Mouse (Mus musculus) heart, postnatal 25 days (tissue): Measurements from ENCODE around the gene Mia3. TPM values are rescaled to one million over a fixed set of nuclear protein-coding genes. Genes with fewer than 3 reads are reported as not detected.
A peak's percentile ranks its signal among the peaks of the same experiment; 100 is the strongest.
"Not testable (repeated sequence)": the region's sequence is repeated elsewhere in the genome, so short reads cannot be mapped to it uniquely, and the experiment has no call there.

Experiments
- DNase-seq: peaks from one replicate; pipeline ENCODE4 v3.0.0; 2022; ENCODE audit warnings: low spot score
- intact Hi-C: fragments of 180-260 bp; cut with DNase I; formaldehyde crosslinking; loops from one replicate; pipeline ENCODE4 v1.15.1; 2025
- total RNA-seq, 2 experiments: library from RNA; stranded (reverse); gene quantifications; 2 replicates each; pipeline ENCODE4 v1.2.3; 2021

Gene Mia3
- total RNA-seq, 2 experiments from 2014 or later = 102 to 117 TPM

- intact Hi-C loops = no loop called here
- no peak for DNase-seq
Observed at GRCm38 (mm10) chr1:183349840-183350239, 19.5 kb downstream of the Mia3 start.

GRCm38 (mm10) chr1:183345817-183346195 lies 23.5 kb downstream of the Mia3 start:
- intact Hi-C loops = loop anchor here (1.0 kb wide), 1 partner anchor 21 kb away; no protein-coding TSS in a partner anchor
- no peak for DNase-seq

DNA sequence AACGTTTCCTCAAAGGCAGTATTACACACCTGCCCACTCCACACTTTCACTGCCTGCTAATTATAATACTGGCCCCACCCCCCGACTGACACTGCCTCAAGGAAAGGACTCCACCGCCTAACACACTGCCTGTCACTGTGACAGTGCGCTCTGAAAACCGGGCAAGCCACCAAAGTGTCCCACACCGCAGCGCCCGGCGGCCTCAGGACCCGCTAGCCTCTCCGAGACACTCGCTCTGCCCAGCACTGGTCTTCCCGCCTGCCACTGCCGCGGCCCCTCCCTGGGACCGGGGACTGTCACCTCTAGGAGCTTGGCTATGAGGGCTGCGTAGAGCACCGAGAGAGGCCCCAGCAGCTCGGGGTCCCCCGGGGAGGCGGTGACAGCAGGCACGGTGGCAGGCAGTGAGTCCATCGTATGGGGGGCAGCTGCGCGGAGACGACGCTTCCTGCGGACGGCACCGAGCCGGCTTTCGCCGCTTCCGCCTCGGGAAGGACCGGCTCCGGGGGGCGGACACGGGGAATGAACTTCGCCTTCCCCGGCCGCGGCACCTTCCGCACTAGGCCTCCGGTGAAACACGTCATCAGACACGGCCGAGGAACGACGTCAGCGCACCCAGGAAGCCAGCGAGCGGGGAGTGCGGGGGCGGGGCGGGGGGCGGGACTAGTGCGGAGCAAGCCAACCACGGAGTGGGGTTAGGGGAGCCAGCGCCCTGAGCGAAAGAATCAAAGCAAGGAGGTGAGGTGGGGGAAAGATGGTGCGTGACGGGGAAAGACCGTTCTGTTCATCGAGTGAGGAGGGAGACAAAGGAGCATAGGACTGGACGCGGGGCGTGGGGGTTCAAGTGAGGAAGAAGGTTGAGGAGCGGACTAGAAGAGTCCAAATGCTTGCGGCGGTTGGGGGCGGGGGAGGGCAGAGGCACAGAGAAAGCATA lies 24.2 kb downstream of the Mia3 start:
- intact Hi-C loops = no loop called here
- peak; percentile 65 for DNase-seq

DNA sequence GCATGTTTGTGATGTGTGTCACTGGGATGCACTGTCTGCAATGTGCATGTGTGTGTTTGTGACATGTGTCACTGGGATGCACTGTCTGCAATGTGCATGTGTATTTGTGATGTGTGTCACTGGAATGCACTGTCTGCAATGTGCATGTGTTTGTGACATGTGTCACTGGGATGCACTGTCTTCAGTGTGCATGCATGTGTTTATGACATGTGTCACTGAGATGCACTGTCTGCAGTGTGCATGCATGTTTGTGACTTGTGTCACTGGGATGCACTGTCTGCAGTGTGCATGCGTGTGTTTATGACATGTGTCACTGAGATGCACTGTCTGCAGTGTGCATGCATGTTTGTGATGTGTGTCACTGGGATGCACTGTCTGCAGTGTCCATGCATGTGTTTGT lies 26.5 kb downstream of the Mia3 start:
- intact Hi-C loops, DNase-seq: not testable (repeated sequence)

- intact Hi-C loops = no loop called here
- no peak for DNase-seq
Observed at GRCm38 (mm10) chr1:183327171-183327570, 42.2 kb downstream of the Mia3 start.

DNA sequence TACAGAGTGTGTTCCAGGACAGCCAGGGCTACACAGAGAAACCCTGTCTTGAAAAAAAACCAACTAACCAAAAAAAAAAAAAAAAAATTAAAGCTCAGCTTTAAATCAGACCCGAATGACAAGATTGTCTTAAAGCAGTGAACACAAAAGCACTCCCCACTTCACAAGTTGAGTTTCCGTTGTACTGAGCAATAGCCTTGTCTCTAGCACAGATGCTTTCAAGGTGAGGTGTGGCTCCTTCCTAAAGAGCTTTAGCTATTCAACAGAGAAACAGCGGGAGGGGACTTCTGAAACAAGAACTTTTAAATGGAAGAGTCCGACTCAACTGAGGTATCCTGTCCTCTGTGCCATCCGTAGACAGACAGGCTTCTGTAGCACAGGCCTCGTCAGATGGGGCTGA lies 44.9 kb downstream of the Mia3 start:
- no peak for DNase-seq
- intact Hi-C loops = no loop called here

- no peak for DNase-seq
- intact Hi-C loops = no loop called here
Observed at GRCm38 (mm10) chr1:183323923-183324322, 45.4 kb downstream of the Mia3 start.

DNA sequence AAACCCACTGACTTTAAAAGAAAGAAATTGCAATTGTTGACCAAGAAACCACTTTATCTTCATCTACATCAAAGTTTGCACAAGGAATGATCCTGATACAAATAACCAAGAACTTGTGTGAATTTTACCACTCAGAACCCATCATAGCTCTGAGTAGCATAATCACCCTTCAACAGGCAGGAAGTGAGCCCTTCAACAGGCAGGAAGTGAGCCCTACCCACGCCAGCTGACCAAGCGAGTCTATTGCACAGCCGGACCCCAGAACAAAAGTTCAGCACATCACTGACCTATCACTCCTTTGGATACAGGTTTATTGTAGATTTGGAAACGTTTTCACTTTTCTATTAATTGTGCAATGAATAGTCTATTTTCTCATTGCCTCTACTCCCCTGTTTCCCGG lies 46.9 kb downstream of the Mia3 start:
- intact Hi-C loops, DNase-seq: not testable (repeated sequence)

DNA sequence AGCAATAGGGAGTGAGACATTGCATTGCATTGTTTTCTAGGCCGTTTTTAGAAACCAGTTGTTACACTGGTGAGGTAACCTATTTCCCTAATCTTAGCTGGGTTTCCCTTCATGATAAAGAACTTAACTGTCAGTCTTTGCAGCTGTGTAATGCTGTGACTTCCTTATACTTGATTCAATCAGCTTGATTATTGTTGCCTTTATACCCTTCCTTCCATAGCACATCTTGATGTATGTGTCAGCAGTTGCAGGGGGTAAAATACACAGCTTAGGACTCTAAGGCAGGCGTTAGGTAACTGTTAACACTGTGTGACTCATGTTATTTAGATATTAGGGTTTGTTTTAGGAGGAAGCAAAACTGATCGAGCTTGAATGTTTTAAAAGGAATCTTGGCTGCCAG lies 48.6 kb downstream of the Mia3 start:
- intact Hi-C loops = no loop called here
- no peak for DNase-seq

DNA sequence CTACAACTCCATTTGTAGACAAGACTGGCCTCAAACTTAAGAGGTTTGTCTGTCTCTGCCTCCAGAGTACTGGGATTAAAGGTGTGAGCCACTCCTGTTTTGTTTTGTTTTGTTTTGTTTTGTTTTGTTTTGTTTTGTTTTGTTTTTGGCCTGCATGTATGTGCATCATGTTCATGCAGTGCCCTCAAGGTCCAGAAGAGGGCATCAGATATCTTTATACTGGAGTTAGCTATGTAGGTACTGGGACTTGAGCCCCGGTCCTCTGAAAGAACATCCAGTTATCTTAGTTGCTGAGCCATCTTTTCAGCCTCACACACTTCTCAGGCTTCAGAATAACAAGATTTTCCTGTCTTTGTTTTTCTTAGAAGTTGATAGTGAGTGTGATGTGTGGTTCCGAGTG lies 53.6 kb downstream of the Mia3 start:
- DNase-seq = no peak
- intact Hi-C loops = no loop called here

DNA sequence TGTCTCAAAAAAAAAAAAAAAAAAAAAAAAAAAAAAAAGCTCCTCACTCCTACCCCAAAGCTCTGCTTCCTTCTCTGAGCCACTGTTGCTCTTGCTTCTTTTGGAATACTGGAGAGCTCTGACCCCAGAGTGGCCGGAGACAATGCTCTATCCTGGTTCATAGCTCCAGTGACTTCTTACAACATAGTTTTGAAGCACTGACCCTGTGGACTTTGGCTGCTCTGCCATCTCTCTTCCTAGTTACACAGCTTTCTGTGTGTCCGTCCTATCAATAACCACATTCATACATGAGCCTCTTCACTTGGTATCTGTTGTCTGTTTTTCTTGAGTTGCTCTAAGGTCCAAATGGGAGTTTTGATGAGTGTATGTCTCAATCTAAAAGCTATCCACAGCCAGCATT lies 57.3 kb downstream of the Mia3 start:
- intact Hi-C loops = no loop called here
- no peak for DNase-seq

- intact Hi-C loops = not testable (repeated sequence)
Observed at GRCm38 (mm10) chr1:183309601-183310000, 59.8 kb downstream of the Mia3 start.

DNA sequence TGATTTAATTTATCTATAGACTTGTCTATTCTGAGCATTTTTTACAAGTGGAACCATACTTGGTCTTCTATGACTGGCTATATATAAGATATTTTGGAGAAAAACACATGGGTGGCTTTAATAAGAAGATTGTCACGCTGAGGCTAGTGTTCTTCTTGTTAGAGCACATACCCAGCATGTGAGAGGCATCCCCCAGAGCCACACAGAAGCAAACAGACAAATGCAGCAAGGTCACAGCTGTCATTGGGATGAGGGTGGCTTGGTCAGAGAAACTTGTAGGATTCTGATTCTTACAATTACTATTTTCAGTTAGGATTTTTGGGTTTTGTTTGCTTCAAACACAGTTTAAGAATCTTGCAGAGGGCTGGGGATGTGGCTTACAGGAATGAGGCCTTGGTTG lies 60.9 kb downstream of the Mia3 start:
- intact Hi-C loops = no loop called here
- DNase-seq = no peak

More at GRCm38 (mm10) chr1:183309601-183310000, 59.8 kb downstream of the Mia3 start:
- DNase-seq = not testable (repeated sequence)

DNA sequence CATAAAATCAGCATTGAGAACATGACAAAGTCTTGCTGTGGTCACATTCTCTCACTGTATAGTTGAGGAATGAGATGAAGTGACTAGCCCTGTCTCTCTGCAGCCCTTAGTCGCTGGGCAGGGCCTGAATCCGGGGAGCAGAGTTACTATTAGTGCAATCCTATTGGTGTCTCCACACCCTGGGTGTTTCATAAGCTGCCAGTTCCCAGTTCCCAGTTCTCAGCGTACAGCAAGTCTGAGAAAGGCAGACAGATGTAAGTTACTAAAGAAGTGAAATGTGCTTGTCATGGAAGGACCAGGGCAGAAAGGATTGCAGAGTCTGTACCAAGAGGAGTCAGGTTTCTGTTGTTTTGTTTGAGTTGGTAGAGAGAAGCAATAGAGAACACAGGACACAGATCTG lies 61.8 kb downstream of the Mia3 start:
- intact Hi-C loops = no loop called here
- no peak for DNase-seq

- intact Hi-C loops = no loop called here
- DNase-seq = peak; percentile 94
Observed at GRCm38 (mm10) chr1:183299161-183299560, 70.2 kb downstream of the Mia3 start.

- intact Hi-C loops = no loop called here
- DNase-seq = peak; percentile 36
Observed at GRCm38 (mm10) chr1:183297886-183298489, 71.4 kb downstream of the Mia3 start.

GRCm38 (mm10) chr1:183297473-183297885 lies 71.9 kb downstream of the Mia3 start:
- intact Hi-C loops = no loop called here
- DNase-seq = no peak

DNA sequence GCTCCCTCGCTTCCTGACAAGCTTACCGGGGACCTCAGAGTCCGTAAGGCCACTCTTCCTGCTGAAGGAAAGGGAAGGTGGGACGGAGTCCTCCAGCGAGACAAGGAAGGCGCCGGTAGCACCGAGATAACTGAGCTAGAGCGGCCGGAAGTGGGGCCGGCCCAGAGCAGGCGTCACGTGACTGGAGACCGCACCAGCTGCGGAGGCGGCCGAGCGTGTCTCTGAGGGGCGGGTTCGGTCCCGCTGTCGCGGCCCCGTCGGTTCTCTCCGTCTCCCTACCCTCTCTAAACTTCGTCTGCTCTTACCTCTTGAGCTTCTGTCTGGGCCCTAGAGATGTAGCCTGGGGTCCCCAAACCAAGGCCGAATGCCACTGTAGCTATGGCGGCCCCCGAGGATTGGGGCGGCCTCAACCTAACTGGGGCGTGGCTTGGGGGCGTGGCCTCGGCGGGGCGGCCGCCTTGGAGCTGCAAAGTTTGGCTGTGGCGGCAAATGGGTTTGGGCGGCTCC lies 72.4 kb downstream of the Mia3 start, which contains the start of gene Brox:
TSS of gene Brox (minus strand) at position 393 of the 507 bp plus-strand sequence.
- intact Hi-C loops = no loop called here
- DNase-seq = peak; percentile 89

GRCm38 (mm10) chr1:183296465-183296864 lies 72.9 kb downstream of the Mia3 start, which contains the start of gene Aida:
Aida (plus strand) TSS chr1:183296590.
- intact Hi-C loops = no loop called here
- DNase-seq = no peak

- intact Hi-C loops = no loop called here
Observed at GRCm38 (mm10) chr1:183289576-183289975, 79.8 kb downstream of the Mia3 start.

GRCm38 (mm10) chr1:183288351-183288750 lies 81.0 kb downstream of the Mia3 start:
- no peak for DNase-seq
- intact Hi-C loops = no loop called here

More at GRCm38 (mm10) chr1:183289576-183289975, 79.8 kb downstream of the Mia3 start:
- DNase-seq = no peak
